Mouse (Mus musculus): Measurements from ENCODE around the gene Alpl. TPM values are rescaled to one million over a fixed set of nuclear protein-coding genes. Genes with fewer than 3 reads are reported as not detected.

Alpl gene
- polyA plus RNA-seq, 1 experiment from 2014 or later: 16.1 TPM

GRCm38 (mm10) chr4:137772438-137773056 lies 23.6 kb downstream of the Alpl start:
- WGBS: 88% methylated on average over 16 of the region's 16 CpGs
- DNase-seq (ENCODE audit: low spot score) (no peak), ATAC-seq (replicated peaks; ENCODE audit: low FRiP score) (no peak)
- no peaks in the 10 kb centered on the region for H3K9me3 ChIP-seq (ENCODE audit: control insufficient read depth, low read length)
- no peak overlapping the region for H3K9ac ChIP-seq (ENCODE audit: low read length)
- no peak overlapping the region for H3K27ac ChIP-seq (ENCODE audit: low read depth, low read length)
- no peak overlapping the region for H3K4me2 ChIP-seq (ENCODE audit: low read depth, low read length, severe bottlenecking)
- no peaks in the 10 kb centered on the region for H3K36me3 ChIP-seq (ENCODE audit: control insufficient read depth, insufficient read depth, low read length)
- 0 out of 2 replicates have a peak, but pooled peaks cover 3% of the 10 kb centered on the region for H3K4me1 ChIP-seq (replicated peaks; ENCODE audit: control insufficient read depth, insufficient read depth, low read length)
- H3K27me3 ChIP-seq (ENCODE audit: control insufficient read depth, insufficient read depth, low read length): no peaks in the 10 kb centered on the region
- H3K4me3 ChIP-seq (ENCODE audit: low read depth, low read length): no peak overlapping the region

- no peak overlapping the region for H3K4me3 ChIP-seq (ENCODE audit: low read depth, low read length)
- no peaks in the 10 kb centered on the region for H3K9me3 ChIP-seq (ENCODE audit: control insufficient read depth, low read length)
- H3K4me1 ChIP-seq (replicated peaks; ENCODE audit: control insufficient read depth, insufficient read depth, low read length): 0 out of 2 replicates have a peak, but pooled peaks cover 3% of the 10 kb centered on the region
- no peaks in the 10 kb centered on the region for H3K27me3 ChIP-seq (ENCODE audit: control insufficient read depth, insufficient read depth, low read length)
- H3K27ac ChIP-seq (ENCODE audit: low read depth, low read length): no peak overlapping the region
- H3K9ac ChIP-seq (ENCODE audit: low read length): no peak overlapping the region
- 87% methylated on average over 3 of the region's 3 CpGs for WGBS
- DNase-seq (ENCODE audit: low spot score): no peak
- H3K4me2 ChIP-seq (ENCODE audit: low read depth, low read length, severe bottlenecking): no peak overlapping the region
- ATAC-seq (replicated peaks; ENCODE audit: low FRiP score): no peak
- no peaks in the 10 kb centered on the region for H3K36me3 ChIP-seq (ENCODE audit: control insufficient read depth, insufficient read depth, low read length)
Observed at GRCm38 (mm10) chr4:137771749-137772148, 24.4 kb downstream of the Alpl start.

GRCm38 (mm10) chr4:137770901-137771612 lies 25.1 kb downstream of the Alpl start:
- H3K4me2 ChIP-seq (ENCODE audit: low read depth, low read length, severe bottlenecking): no peak overlapping the region
- H3K4me3 ChIP-seq (ENCODE audit: low read depth, low read length): no peak overlapping the region
- no peaks in the 10 kb centered on the region for H3K36me3 ChIP-seq (ENCODE audit: control insufficient read depth, insufficient read depth, low read length)
- 85% methylated on average over 14 of the region's 14 CpGs for WGBS
- no peak overlapping the region for H3K27ac ChIP-seq (ENCODE audit: low read depth, low read length)
- ATAC-seq (replicated peaks; ENCODE audit: low FRiP score) (0 out of 2 replicates have a peak, but pooled peaks have one; percentile 27), DNase-seq (ENCODE audit: low spot score) (no peak)
- no peak overlapping the region for H3K9ac ChIP-seq (ENCODE audit: low read length)
- H3K9me3 ChIP-seq (ENCODE audit: control insufficient read depth, low read length): no peaks in the 10 kb centered on the region
- H3K4me1 ChIP-seq (replicated peaks; ENCODE audit: control insufficient read depth, insufficient read depth, low read length): peaks cover 8% of the 10 kb centered on the region; the same call in 1 of the 2 replicates
- no peaks in the 10 kb centered on the region for H3K27me3 ChIP-seq (ENCODE audit: control insufficient read depth, insufficient read depth, low read length)

- H3K36me3 ChIP-seq (ENCODE audit: control insufficient read depth, insufficient read depth, low read length): no peaks in the 10 kb centered on the region
- H3K9me3 ChIP-seq (ENCODE audit: control insufficient read depth, low read length): no peaks in the 10 kb centered on the region
- no peaks in the 10 kb centered on the region for H3K27me3 ChIP-seq (ENCODE audit: control insufficient read depth, insufficient read depth, low read length)
- ATAC-seq (replicated peaks; ENCODE audit: low FRiP score) (no peak), DNase-seq (ENCODE audit: low spot score) (no peak)
- WGBS: 69% methylated on average over 7 of the region's 7 CpGs
- no peak overlapping the region for H3K4me2 ChIP-seq (ENCODE audit: low read depth, low read length, severe bottlenecking)
- no peak overlapping the region for H3K27ac ChIP-seq (ENCODE audit: low read depth, low read length)
- no peak overlapping the region for H3K9ac ChIP-seq (ENCODE audit: low read length)
- no peak overlapping the region for H3K4me3 ChIP-seq (ENCODE audit: low read depth, low read length)
- peaks cover 19% of the 10 kb centered on the region; the same call in 1 of the 2 replicates for H3K4me1 ChIP-seq (replicated peaks; ENCODE audit: control insufficient read depth, insufficient read depth, low read length)
Observed at GRCm38 (mm10) chr4:137769635-137770034, 26.5 kb downstream of the Alpl start.

GRCm38 (mm10) chr4:137768831-137769230 lies 27.4 kb downstream of the Alpl start:
- Histone ChIP-seq H3K27me3 (ENCODE audit: control insufficient read depth, insufficient read depth, low read length) (no peaks in the 10 kb centered on the region), H3K4me1 (replicated peaks; ENCODE audit: control insufficient read depth, insufficient read depth, low read length) (peaks cover 19% of the 10 kb centered on the region; the same call in 1 of the 2 replicates), H3K4me2 (ENCODE audit: low read depth, low read length, severe bottlenecking) (no peak overlapping the region), H3K9ac (ENCODE audit: low read length) (no peak overlapping the region), H3K27ac (ENCODE audit: low read depth, low read length) (no peak overlapping the region), H3K4me3 (ENCODE audit: low read depth, low read length) (no peak overlapping the region), H3K36me3 (ENCODE audit: control insufficient read depth, insufficient read depth, low read length) (no peaks in the 10 kb centered on the region), H3K9me3 (ENCODE audit: control insufficient read depth, low read length) (no peaks in the 10 kb centered on the region)
- ATAC-seq (replicated peaks; ENCODE audit: low FRiP score) (no peak), DNase-seq (ENCODE audit: low spot score) (no peak)
- 81% methylated on average over 6 of the region's 6 CpGs for WGBS

- Histone ChIP-seq H3K9me3 (ENCODE audit: control insufficient read depth, low read length) (no peaks in the 10 kb centered on the region), H3K27ac (ENCODE audit: low read depth, low read length) (no peak overlapping the region), H3K36me3 (ENCODE audit: control insufficient read depth, insufficient read depth, low read length) (no peaks in the 10 kb centered on the region), H3K4me2 (ENCODE audit: low read depth, low read length, severe bottlenecking) (no peak overlapping the region), H3K9ac (ENCODE audit: low read length) (no peak overlapping the region), H3K27me3 (ENCODE audit: control insufficient read depth, insufficient read depth, low read length) (no peaks in the 10 kb centered on the region), H3K4me3 (ENCODE audit: low read depth, low read length) (no peak overlapping the region), H3K4me1 (replicated peaks; ENCODE audit: control insufficient read depth, insufficient read depth, low read length) (peaks cover 16% of the 10 kb centered on the region; the same call in 1 of the 2 replicates)
- DNase-seq (ENCODE audit: low spot score): no peak
- ATAC-seq (replicated peaks; ENCODE audit: low FRiP score): no peak
- WGBS: 75% methylated on average over 5 of the region's 5 CpGs
Observed at GRCm38 (mm10) chr4:137768381-137768780, 27.8 kb downstream of the Alpl start.

- H3K4me3 ChIP-seq (ENCODE audit: low read depth, low read length): no peak overlapping the region
- H3K27ac ChIP-seq (ENCODE audit: low read depth, low read length): peak overlapping the region; percentile 63; the same call in 1 of the 2 replicates
- DNase-seq (ENCODE audit: low spot score): no peak
- H3K9ac ChIP-seq (ENCODE audit: low read length): 0 out of 2 replicates have a peak overlapping the region, but pooled peaks have one; percentile 43
- no peak overlapping the region for H3K4me2 ChIP-seq (ENCODE audit: low read depth, low read length, severe bottlenecking)
- 15% methylated on average over 5 of the region's 5 CpGs for WGBS
- no peaks in the 10 kb centered on the region for H3K27me3 ChIP-seq (ENCODE audit: control insufficient read depth, insufficient read depth, low read length)
- no peak for ATAC-seq (replicated peaks; ENCODE audit: low FRiP score)
- peaks cover 16% of the 10 kb centered on the region; the same call in 1 of the 2 replicates for H3K4me1 ChIP-seq (replicated peaks; ENCODE audit: control insufficient read depth, insufficient read depth, low read length)
- H3K36me3 ChIP-seq (ENCODE audit: control insufficient read depth, insufficient read depth, low read length): no peaks in the 10 kb centered on the region
- no peaks in the 10 kb centered on the region for H3K9me3 ChIP-seq (ENCODE audit: control insufficient read depth, low read length)
Observed at GRCm38 (mm10) chr4:137766365-137766764, 29.8 kb downstream of the Alpl start.

GRCm38 (mm10) chr4:137765554-137765971 lies 30.6 kb downstream of the Alpl start:
- H3K36me3 ChIP-seq (ENCODE audit: control insufficient read depth, insufficient read depth, low read length): no peaks in the 10 kb centered on the region
- no peaks in the 10 kb centered on the region for H3K27me3 ChIP-seq (ENCODE audit: control insufficient read depth, insufficient read depth, low read length)
- peak overlapping the region; percentile 63 for H3K27ac ChIP-seq (ENCODE audit: low read depth, low read length)
- H3K4me3 ChIP-seq (ENCODE audit: low read depth, low read length): no peak overlapping the region
- peak; percentile 95 for ATAC-seq (replicated peaks; ENCODE audit: low FRiP score)
- H3K4me2 ChIP-seq (ENCODE audit: low read depth, low read length, severe bottlenecking): no peak overlapping the region
- peaks cover 16% of the 10 kb centered on the region; the same call in 1 of the 2 replicates for H3K4me1 ChIP-seq (replicated peaks; ENCODE audit: control insufficient read depth, insufficient read depth, low read length)
- no peaks in the 10 kb centered on the region for H3K9me3 ChIP-seq (ENCODE audit: control insufficient read depth, low read length)
- DNase-seq (ENCODE audit: low spot score): peak; percentile 80
- H3K9ac ChIP-seq (ENCODE audit: low read length): peak overlapping the region; percentile 43
- WGBS: 12% methylated on average over 7 of the region's 7 CpGs

Data from forebrain, embryonic 11.5 days (tissue).